Mouse (Mus musculus) testis, postnatal 10 days (tissue): ENCODE measurements around the gene Ccdc65.
"Not testable (repeated sequence)": the region's sequence is repeated elsewhere in the genome, so short reads cannot be mapped to it uniquely, and the experiment has no call there.

Source experiments
- DNase-seq: peaks from one replicate; pipeline ENCODE4 v3.0.0; 2021; ENCODE audit warnings: low spot score

Gene Ccdc65

GRCm38 (mm10) chr15:98737881-98738280, 29.9 kb downstream of the Ccdc65 start:
- peak; percentile 68 for DNase-seq

GRCm38 (mm10) chr15:98738796-98739195, 30.8 kb downstream of the Ccdc65 start:
- no peak for DNase-seq

- DNase-seq: no peak
These were observed 32.2 kb downstream of the Ccdc65 start for GRCm38 (mm10) chr15:98740219-98740618.

GRCm38 (mm10) chr15:98742766-98743428, 34.9 kb downstream of the Ccdc65 start:
- no peak for DNase-seq

- not testable (repeated sequence) for DNase-seq
These were observed 35.9 kb downstream of the Ccdc65 start for GRCm38 (mm10) chr15:98743863-98744262.

GRCm38 (mm10) chr15:98746344-98746965, 38.4 kb downstream of the Ccdc65 start:
- DNase-seq: no peak

GRCm38 (mm10) chr15:98747296-98747695, 39.3 kb downstream of the Ccdc65 start:
- DNase-seq: no peak

GRCm38 (mm10) chr15:98749093-98749492, 41.1 kb downstream of the Ccdc65 start:
- no peak for DNase-seq

GRCm38 (mm10) chr15:98753021-98753423, 45.0 kb downstream of the Ccdc65 start:
- DNase-seq: no peak

GRCm38 (mm10) chr15:98754125-98754524, 46.1 kb downstream of the Ccdc65 start:
- DNase-seq: no peak

GRCm38 (mm10) chr15:98762201-98762621, 54.2 kb downstream of the Ccdc65 start:
- DNase-seq: peak; percentile 91

GRCm38 (mm10) chr15:98762670-98763529, 54.9 kb downstream of the Ccdc65 start, which contains the start of gene Arf3:
Gene Arf3, minus strand, starts transcription at chr15:98763214.
- DNase-seq: peak; percentile 97

- no peak for DNase-seq
These were observed 57.9 kb downstream of the Ccdc65 start for GRCm38 (mm10) chr15:98765929-98766328.

GRCm38 (mm10) chr15:98768259-98768658, 60.3 kb downstream of the Ccdc65 start:
- DNase-seq: no peak

- no peak for DNase-seq
These were observed 63.9 kb downstream of the Ccdc65 start for GRCm38 (mm10) chr15:98771813-98772425.

GRCm38 (mm10) chr15:98772511-98773211, 64.7 kb downstream of the Ccdc65 start:
- peak; percentile 52 for DNase-seq
